Mouse (Mus musculus) midbrain, embryonic 14.5 days (tissue): ENCODE measurements around the gene Rpl23a. TPM values are rescaled to one million over a fixed set of nuclear protein-coding genes. Genes with fewer than 3 reads are reported as not detected.

Experiments
- ATAC-seq: fragments of 200-750 bp; cut with Nextera tagmentation; 2 replicates; pipeline ENCODE4 v1.8.0; 2017; ENCODE audit warnings: moderate number of reproducible peaks, moderate library complexity; ENCODE audit not compliant: low FRiP score, low TSS enrichment
- DNase-seq: peaks from one replicate; pipeline ENCODE4 v3.0.0-alpha.2; 2015
- H3K27ac ChIP-seq: fragments of 300-500 bp; sonication (generic); replicated peaks from 2 replicates; pipeline ENCODE4 v1.5.1; 2014; ENCODE audit warnings: mild to moderate bottlenecking, low read depth, low read length, moderate library complexity
- H3K27me3 ChIP-seq: fragments of 300-500 bp; sonication (generic); 2 replicates; pipeline ENCODE4 v1.6.1; 2014; ENCODE audit warnings: low read length, control low read depth, mixed read lengths; ENCODE audit not compliant: control insufficient read depth, insufficient read depth
- H3K36me3 ChIP-seq: fragments of 300-500 bp; sonication (generic); 2 replicates; pipeline ENCODE4 v1.6.1; 2014; ENCODE audit warnings: low read length, control low read depth; ENCODE audit not compliant: control insufficient read depth, insufficient read depth
- H3K4me1 ChIP-seq: fragments of 300-500 bp; sonication (generic); 2 replicates; pipeline ENCODE4 v1.6.1; 2014; ENCODE audit warnings: mild to moderate bottlenecking, antibody characterized with exemption, low read length, control low read depth; ENCODE audit not compliant: control insufficient read depth, insufficient read depth
- H3K4me2 ChIP-seq: fragments of 300-500 bp; sonication (generic); 2 replicates; pipeline ENCODE4 v1.6.1; 2014; ENCODE audit warnings: mild to moderate bottlenecking, low read length, moderate library complexity
- H3K4me3 ChIP-seq: fragments of 300-500 bp; sonication (generic); replicated peaks from 2 replicates; pipeline ENCODE4 v1.5.1; 2014; ENCODE audit warnings: low read depth, low read length
- H3K9ac ChIP-seq: fragments of 300-500 bp; sonication (generic); replicated peaks from 2 replicates; pipeline ENCODE4 v1.6.1; 2014; ENCODE audit warnings: mild to moderate bottlenecking, low read length, moderate library complexity
- H3K9me3 ChIP-seq: fragments of 300-500 bp; sonication (generic); 2 replicates; pipeline ENCODE4 v1.6.1; 2016; ENCODE audit warnings: low read length, control low read depth, mixed read lengths; ENCODE audit not compliant: control insufficient read depth
- WGBS: fragments of 180-500 bp; shearing (Covaris S2); extraction: QIAGEN DNeasy Blood & Tissue Kit; methylation state at CpG from one replicate; pipeline ENCODE4 v1.1.7; 2014; 5-methylcytosine and 5-hydroxymethylcytosine counted together
- polyA plus RNA-seq: library from polyadenylated mRNA; unstranded; fragments of >200 nt; fragmentation: Nextera tagmentation; extraction: Ambion mirVana; gene quantifications from 2 replicates; pipeline ENCODE4 v1.2.1, GENCODE M21; 2014

Rpl23a gene
- polyA plus RNA-seq, 1 experiment from 2014 or later, result 977 TPM

DNA sequence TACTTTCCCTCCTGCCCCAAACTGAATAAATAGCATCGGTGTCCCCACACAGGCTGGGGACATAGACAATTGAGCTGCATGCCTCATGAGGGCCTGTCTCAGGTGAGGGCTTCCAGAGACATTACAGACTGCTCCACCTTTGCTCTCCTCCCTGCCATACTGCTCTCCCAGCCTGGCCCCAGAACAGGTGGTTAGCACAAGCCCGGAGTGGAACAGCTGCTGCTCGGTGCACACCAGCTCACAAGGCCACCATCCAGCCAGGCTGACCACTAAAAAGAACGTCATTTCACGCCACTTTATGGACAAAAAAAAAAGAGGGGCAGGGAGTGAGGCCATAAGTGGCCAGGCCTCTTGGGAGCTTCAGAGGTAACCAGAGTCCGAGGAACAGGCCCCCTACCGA lies 23.8 kb upstream of the Rpl23a start:
- no peak overlapping the region for H3K27ac ChIP-seq
- no peak for ATAC-seq
- H3K4me3 ChIP-seq, result no peak overlapping the region
- H3K9ac ChIP-seq, result no peak overlapping the region
- peaks cover 84% of the 10 kb centered on the region for H3K36me3 ChIP-seq
- no peak overlapping the region for H3K4me2 ChIP-seq
- no peaks in the 10 kb centered on the region for H3K9me3 ChIP-seq
- no peak for DNase-seq
- 83% methylated on average over 7 of the region's 7 CpGs for WGBS
- H3K27me3 ChIP-seq, result no peaks in the 10 kb centered on the region
- H3K4me1 ChIP-seq, result no peaks in the 10 kb centered on the region

DNA sequence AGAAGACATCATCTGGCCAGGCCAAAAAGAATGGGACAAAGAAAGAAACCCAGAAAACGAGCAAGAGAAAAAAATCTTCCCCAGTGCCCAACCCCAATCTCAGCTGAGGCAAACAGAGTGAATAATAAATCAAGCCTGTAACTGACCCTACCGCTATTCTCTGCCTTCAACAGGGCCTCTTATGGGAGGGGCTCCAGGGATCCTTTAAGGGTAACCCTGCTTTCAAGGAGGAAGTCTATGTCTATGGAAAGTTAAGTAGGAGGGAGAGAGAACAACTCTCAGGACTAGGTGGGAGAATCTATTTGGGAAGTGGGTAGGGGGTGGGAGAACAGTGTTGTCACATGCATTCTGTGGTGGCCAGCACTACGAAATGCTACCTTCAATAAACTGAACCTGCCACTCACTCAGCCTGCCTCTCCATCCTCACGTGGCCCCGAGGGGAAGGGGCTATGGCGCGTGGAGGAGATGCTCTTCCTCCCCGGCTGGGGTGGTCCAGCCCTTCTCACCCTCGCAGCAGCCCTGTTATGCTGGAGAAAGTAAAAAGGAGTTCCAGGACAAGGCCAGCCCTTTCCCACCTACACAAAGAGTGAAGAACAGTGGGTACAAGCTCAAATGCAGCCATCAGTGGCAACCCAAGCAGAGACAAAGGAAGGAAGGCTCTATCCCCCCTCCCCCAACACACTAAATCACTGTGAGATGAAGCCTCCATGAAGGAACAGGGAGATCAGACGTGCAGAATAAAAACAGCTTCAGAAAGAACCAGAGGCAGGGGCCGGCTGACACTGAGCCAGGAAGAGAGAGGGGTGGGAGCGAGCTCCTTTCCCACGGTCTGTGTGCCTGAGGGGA lies 22.2 kb upstream of the Rpl23a start:
- Histone ChIP-seq H3K27ac (0 out of 2 replicates have a peak overlapping the region, but pooled peaks have one; percentile 26), H3K4me3 (no peak overlapping the region), H3K36me3 (peaks cover 68% of the 10 kb centered on the region), H3K9me3 (no peaks in the 10 kb centered on the region), H3K4me2 (no peak overlapping the region), H3K27me3 (no peaks in the 10 kb centered on the region), H3K4me1 (no peaks in the 10 kb centered on the region), H3K9ac (no peak overlapping the region)
- no peak for DNase-seq
- ATAC-seq, result no peak
- WGBS, result 71% methylated on average over 13 of the region's 13 CpGs

DNA sequence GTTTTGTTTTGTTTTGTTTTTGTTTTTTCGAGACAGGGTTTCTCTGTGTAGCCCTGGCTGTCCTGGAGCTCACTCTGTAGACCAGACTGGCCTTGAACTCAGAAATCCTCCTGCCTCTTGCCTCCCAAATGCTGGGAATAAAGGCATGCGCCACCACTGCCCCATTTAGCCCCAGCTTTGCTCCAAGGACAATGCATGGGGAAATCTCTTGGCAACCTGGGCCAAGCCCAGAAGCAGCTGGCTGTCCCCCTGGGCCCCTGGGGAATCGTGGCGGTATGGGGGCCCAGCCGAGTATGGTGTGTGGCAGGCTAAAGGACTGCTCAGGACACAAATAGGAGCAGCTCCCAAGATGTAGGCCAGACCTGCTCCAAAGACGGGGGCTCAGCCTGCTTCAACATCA lies 20.9 kb upstream of the Rpl23a start:
- H3K4me2 ChIP-seq, result no peak overlapping the region

DNA sequence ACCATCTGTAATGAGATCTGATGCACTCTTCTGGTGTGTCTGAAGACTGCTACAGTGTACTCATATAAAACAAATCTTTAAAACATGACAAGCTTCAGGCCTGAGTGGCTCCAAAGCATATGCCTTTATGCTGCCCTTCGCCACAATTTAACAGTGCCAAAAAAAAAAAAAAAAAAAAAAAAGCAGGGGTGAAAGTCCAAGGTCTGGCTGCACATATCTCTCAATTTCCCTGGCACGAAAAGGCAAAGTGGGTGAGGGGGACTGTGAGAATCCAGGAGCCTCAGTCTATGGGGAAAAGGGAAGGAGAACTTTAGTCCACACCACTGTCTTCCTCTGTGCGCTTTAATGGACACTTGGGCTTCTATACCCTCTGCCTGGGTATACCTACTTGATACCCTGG lies 19.0 kb upstream of the Rpl23a start:
- ATAC-seq (no peak), DNase-seq (no peak)
- no peak overlapping the region for H3K9ac ChIP-seq
- H3K4me1 ChIP-seq, result no peaks in the 10 kb centered on the region
- 95% methylated on average over 3 of the region's 3 CpGs for WGBS
- H3K27ac ChIP-seq, result no peak overlapping the region
- no peaks in the 10 kb centered on the region for H3K27me3 ChIP-seq
- H3K4me3 ChIP-seq, result no peak overlapping the region
- H3K36me3 ChIP-seq, result peaks cover 36% of the 10 kb centered on the region
- no peaks in the 10 kb centered on the region for H3K9me3 ChIP-seq
- no peak overlapping the region for H3K4me2 ChIP-seq

More for the DNA sequence above, 20.9 kb upstream of the Rpl23a start:
- no peak overlapping the region for H3K4me3 ChIP-seq
- no peak for ATAC-seq
- H3K27ac ChIP-seq, result no peak overlapping the region
- 78% methylated on average over 6 of the region's 6 CpGs for WGBS
- peaks cover 55% of the 10 kb centered on the region for H3K36me3 ChIP-seq
- no peak for DNase-seq
- H3K4me1 ChIP-seq, result no peaks in the 10 kb centered on the region
- H3K27me3 ChIP-seq, result no peaks in the 10 kb centered on the region
- no peaks in the 10 kb centered on the region for H3K9me3 ChIP-seq
- no peak overlapping the region for H3K9ac ChIP-seq

DNA sequence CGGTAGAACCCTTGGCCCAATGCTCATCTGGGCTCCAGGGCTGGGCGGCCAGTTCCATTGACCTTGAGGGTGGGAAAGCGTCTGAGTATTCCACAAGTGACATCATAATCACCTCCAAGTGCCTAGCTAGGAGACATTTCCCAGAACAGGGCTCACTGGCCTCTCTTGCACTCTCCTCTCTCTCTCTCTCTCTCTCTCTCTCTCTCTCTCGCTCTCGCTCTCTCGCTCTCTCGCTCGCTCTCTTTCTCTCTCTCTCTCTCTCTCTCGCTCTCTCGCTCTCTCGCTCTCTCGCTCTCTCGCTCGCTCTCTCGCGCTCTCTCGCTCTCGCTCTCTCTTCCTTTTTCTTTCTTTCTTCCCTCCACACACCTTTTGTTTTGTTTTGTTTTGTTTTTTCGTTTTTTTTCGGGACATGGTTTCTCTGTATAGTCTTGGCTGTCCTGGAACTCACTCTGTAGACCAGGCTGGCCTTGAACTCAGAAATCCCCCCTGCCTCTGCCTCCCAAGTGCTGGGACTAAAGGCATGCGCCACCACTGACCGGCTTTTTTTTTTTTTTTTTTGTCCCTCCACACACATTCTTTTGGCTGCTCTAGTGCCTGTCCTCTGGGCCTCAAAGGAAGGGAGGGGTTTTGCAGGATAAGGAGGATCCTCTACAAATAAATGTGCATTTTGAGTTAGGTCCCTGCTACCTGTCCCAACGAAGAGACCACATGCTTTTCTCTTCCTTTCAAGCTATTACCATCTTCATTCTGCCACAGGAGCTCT lies 11.9 kb upstream of the Rpl23a start:
- Histone ChIP-seq H3K4me1 (0 out of 2 replicates have a peak, but pooled peaks cover 6% of the 10 kb centered on the region), H3K27me3 (no peaks in the 10 kb centered on the region), H3K9me3 (no peaks in the 10 kb centered on the region), H3K27ac (no peak overlapping the region), H3K9ac (no peak overlapping the region), H3K4me2 (peak overlapping the region; percentile 49), H3K36me3 (peaks cover 19% of the 10 kb centered on the region), H3K4me3 (no peak overlapping the region)
- ATAC-seq (no peak), DNase-seq (no peak)
- 55% methylated on average over 23 of the region's 23 CpGs for WGBS

DNA sequence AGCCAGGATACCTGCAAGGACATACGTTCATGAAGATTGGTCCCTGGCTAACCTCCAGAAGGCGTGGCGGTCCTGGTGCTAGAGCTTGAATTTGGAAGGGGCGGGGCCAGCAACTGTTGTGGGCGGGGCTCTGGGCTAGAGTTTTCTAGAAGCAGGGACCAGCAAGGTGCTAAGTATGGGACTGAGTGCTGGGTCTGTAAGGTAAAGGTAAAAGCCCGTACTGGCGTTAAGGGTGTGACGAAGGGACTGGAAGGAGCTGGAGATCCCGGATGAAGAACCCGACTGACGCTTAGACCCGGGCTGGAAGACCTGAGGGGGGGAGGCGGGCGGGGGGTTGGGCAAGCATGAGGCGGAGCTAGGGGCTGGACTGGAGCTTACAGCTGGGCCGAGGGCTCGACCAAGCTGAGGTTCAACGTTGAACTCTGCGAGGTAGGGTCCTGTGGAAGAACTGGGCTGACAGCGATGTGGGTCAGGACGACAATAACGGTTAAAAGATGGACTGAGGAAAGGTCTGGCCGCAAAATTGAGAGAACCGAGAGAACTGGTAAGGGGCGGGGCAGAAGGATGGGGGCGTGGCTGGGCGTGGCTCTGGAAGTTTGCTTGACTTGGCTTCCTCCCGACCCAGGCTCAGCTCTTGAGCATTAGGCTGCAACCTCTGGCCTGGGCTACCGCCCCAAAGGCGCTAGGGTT lies 11.2 kb upstream of the Rpl23a start:
- Histone ChIP-seq H3K4me3 (peak overlapping the region; percentile 25), H3K4me1 (peaks cover 10% of the 10 kb centered on the region; the same call in 1 of the 2 replicates), H3K27ac (no peak overlapping the region), H3K4me2 (peak overlapping the region; percentile 49), H3K9me3 (no peaks in the 10 kb centered on the region), H3K9ac (no peak overlapping the region), H3K36me3 (peaks cover 19% of the 10 kb centered on the region), H3K27me3 (no peaks in the 10 kb centered on the region)
- ATAC-seq (no peak), DNase-seq (peak; percentile 50)
- 4% methylated on average over 30 of the region's 30 CpGs for WGBS

DNA sequence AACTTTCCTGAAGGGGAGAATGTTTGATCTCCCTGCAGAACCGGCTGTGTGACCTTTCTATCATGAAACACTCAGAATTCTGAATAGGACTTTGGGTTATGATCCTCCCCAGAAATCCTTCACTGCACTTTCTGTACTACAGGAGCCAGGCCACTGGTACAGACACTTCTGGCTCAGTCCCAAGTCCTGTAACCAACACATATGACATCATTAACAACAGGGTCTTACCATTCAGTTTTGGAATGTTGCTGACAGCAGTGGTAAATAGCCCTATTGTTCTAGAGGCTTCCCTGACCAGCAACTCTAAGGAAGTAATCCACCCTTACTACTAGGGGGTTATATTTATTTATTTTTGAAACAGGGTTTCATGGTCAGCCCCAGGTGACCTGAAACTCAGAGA lies 9.7 kb upstream of the Rpl23a start, which contains the start of gene Proca1:
TSS of gene Proca1 (plus strand) at position 280 of the 400 bp plus-strand sequence.
- H3K4me2 ChIP-seq, result peak within 1 kb of the TSS; percentile 49
- H3K9me3 ChIP-seq, result no peaks in the 10 kb centered on the region
- H3K36me3 ChIP-seq, result peaks cover 19% of the 10 kb centered on the region
- ATAC-seq (no peak), DNase-seq (no peak)
- WGBS, result 82% methylated on average over 1 of the region's 1 CpGs
- peaks cover 13% of the 10 kb centered on the region; the same call in 1 of the 2 replicates for H3K4me1 ChIP-seq
- H3K27ac ChIP-seq, result no peak within 1 kb of the TSS
- no peak within 1 kb of the TSS for H3K4me3 ChIP-seq
- no peak within 1 kb of the TSS for H3K9ac ChIP-seq
- no peaks in the 10 kb centered on the region for H3K27me3 ChIP-seq

DNA sequence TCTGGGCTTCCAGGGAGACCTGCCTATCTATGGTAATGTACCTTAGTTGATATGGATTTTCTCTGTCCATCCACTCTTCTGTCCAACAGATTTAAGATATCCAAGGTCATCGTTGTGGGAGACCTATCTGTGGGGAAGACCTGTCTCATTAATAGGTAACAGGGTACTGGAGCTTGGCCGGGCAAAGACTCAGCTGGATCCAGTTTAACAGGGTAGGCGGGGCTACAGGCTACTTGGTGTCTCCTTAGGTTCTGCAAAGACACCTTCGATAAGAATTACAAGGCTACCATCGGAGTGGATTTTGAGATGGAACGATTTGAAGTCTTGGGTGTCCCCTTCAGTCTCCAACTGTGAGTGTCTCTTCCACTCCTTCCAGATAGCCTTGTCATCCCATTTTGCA lies 6.7 kb upstream of the Rpl23a start:
- Histone ChIP-seq H3K27ac (no peak overlapping the region), H3K27me3 (no peaks in the 10 kb centered on the region), H3K36me3 (peaks cover 19% of the 10 kb centered on the region), H3K9ac (no peak overlapping the region), H3K4me1 (peaks cover 12% of the 10 kb centered on the region; the same call in 1 of the 2 replicates), H3K9me3 (no peaks in the 10 kb centered on the region), H3K4me3 (peak overlapping the region; percentile 72), H3K4me2 (peak overlapping the region; percentile 57)
- DNase-seq (no peak), ATAC-seq (no peak)
- 78% methylated on average over 6 of the region's 6 CpGs for WGBS
